Mouse (Mus musculus) frontal cortex, adult (tissue): ENCODE measurements around the gene Syk.

ENCODE experiments used
- ATAC-seq: cut with Nextera tagmentation; 2 replicates; pipeline ENCODE4 v1.9.2; 2017; ENCODE audit warnings: mild to moderate bottlenecking, moderate library complexity, mixed read lengths; ENCODE audit not compliant: low TSS enrichment

Gene Syk

GRCm38 (mm10) chr13:52651383-52652252, 68.6 kb downstream of the Syk start:
- no peak; the same call in 1 of the 2 replicates for ATAC-seq

- no peak for ATAC-seq
These were observed 69.3 kb downstream of the Syk start for GRCm38 (mm10) chr13:52652253-52652628.

GRCm38 (mm10) chr13:52654081-52654829, 71.3 kb downstream of the Syk start:
- no peak for ATAC-seq

- ATAC-seq: peak; percentile 58
These were observed 71.9 kb downstream of the Syk start for GRCm38 (mm10) chr13:52654830-52655308.

GRCm38 (mm10) chr13:52657966-52658365, 75.0 kb downstream of the Syk start:
- no peak for ATAC-seq

- peak; percentile 75; the same call in 1 of the 2 replicates for ATAC-seq
These were observed 75.5 kb downstream of the Syk start for GRCm38 (mm10) chr13:52658477-52658876.

GRCm38 (mm10) chr13:52659171-52659665, 76.2 kb downstream of the Syk start:
- ATAC-seq: no peak

- no peak for ATAC-seq
These were observed 86.9 kb downstream of the Syk start for GRCm38 (mm10) chr13:52669889-52670288.

- no peak for ATAC-seq
These were observed 90.3 kb downstream of the Syk start for GRCm38 (mm10) chr13:52673272-52673671.

GRCm38 (mm10) chr13:52673856-52674255, 90.9 kb downstream of the Syk start:
- ATAC-seq: no peak

GRCm38 (mm10) chr13:52674839-52675238, 91.9 kb downstream of the Syk start:
- ATAC-seq: no peak

- ATAC-seq: no peak
These were observed 92.7 kb downstream of the Syk start for GRCm38 (mm10) chr13:52675526-52676294.

- no peak for ATAC-seq
These were observed 93.9 kb downstream of the Syk start for GRCm38 (mm10) chr13:52676671-52677445.

GRCm38 (mm10) chr13:52679906-52680305, 96.9 kb downstream of the Syk start:
- peak; percentile 94 for ATAC-seq

GRCm38 (mm10) chr13:52682107-52682506, 99.1 kb downstream of the Syk start:
- no peak for ATAC-seq

GRCm38 (mm10) chr13:52690425-52690824, 107.5 kb downstream of the Syk start:
- peak; percentile 70 for ATAC-seq

- ATAC-seq: no peak
These were observed 109.3 kb downstream of the Syk start for GRCm38 (mm10) chr13:52692311-52692710.

GRCm38 (mm10) chr13:52694857-52695256, 111.9 kb downstream of the Syk start:
- no peak for ATAC-seq
